Mouse (Mus musculus): ENCODE measurements around the gene Lrrc4. TPM values are rescaled to one million over a fixed set of nuclear protein-coding genes. Genes with fewer than 3 reads are reported as not detected.
A peak's percentile ranks its signal among the peaks of the same experiment; 100 is the strongest.

Gene Lrrc4
- total RNA-seq, 2 experiments from 2014 or later: 0.07 TPM; not detected in 1

DNA sequence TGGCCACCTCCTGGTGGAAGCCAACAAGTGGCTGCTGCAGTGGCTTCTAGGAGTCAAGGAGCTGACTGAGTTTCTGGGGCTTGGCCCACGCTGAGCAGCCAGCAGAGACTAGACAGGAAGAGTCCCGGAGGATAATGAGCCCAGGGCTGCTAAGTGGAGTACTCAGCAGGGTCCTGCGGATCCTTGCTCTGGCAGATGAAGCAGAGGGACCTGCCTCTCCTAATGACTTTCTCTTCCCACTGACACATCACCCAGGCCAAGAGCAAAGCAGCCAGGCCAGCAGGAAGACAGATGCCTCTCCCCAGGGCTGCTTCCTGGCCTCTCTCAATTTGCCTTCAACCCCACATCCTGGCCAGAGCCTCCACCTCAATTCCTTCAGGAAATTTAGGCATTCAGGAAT is 23.9 kb upstream of the Lrrc4 start:
- no peak for ATAC-seq (ENCODE audit: poor library complexity, severe bottlenecking)

DNA sequence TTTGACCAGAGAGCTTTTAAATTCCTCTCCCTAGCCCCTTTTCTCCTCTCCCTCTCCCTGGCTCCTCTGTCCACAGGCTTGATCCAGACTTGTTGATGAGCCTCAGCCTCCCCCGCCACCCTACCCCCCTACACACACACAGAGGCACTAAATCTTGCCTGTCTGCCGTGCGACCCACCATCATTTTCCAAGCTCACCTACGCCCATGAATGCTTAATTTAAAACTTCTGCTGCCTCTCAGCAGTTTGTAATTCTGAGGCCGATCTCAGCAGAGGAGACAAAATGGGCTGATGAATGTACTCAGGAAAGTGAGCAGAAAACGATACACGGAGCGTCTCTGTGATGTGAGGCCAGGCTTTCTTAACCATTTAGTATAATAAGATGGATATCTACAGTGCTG is 23.1 kb upstream of the Lrrc4 start:
- ATAC-seq (ENCODE audit: poor library complexity, severe bottlenecking): no peak

DNA sequence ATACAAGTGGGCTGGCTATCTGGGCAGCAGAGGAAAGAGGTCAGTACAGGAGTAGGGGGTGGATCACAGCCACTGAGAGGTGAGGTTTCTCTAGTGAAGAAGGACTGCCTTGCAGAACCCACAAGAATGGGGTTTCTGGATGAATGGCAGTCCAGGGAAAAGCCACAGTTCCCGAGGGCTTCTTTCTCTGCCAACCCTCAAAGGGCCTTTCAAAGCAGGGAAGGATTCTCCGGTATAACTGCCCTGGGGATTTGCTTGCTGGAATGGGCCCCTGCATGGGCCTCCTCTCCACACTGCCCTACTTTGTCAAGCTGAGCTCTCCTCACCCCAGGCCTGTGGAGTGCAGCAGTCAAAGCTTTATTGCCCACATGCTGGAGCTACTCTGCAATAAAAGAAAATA is 22.1 kb upstream of the Lrrc4 start:
- no peak for ATAC-seq (ENCODE audit: poor library complexity, severe bottlenecking)

DNA sequence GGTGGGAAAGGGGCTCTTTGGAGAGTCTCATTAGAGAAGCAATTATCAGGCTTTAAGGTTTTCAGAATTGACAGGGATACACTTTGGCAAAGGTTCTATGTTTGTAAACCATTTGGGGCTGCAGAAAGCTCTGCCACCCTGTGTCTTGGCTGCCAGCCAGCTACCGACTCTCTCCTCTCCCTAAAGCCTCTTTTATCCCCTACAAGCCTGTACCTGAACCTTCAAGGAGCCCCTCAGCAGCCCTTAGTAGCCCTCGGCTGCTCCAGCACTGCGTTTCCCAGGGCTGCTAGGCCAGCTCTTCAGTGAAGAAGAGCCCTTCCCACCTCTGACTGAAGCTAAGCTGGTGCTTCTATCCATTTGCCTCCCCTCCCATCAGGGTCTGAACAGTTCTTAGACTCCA is 21.6 kb upstream of the Lrrc4 start:
- no peak for ATAC-seq (ENCODE audit: poor library complexity, severe bottlenecking)

DNA sequence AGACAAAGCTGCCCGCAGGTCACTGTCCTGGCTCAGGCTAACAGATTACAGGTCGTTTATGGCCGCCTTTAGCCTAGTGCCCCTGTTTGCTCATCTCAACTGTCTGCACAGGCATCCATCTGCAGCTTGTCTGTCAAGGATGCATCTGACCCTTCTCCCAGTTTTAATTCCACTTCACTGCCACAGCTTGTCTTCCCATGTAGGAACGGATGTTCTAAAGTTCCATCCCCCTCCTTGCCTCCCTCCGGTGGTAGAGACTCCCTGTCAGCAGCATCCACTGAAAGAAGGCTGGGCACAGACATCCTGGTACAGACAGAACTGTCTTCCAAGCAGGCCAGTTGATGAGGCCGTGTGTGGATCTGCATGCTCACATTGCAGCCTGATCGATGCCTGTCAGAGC is 20.8 kb upstream of the Lrrc4 start:
- no peak for ATAC-seq (ENCODE audit: poor library complexity, severe bottlenecking)

DNA sequence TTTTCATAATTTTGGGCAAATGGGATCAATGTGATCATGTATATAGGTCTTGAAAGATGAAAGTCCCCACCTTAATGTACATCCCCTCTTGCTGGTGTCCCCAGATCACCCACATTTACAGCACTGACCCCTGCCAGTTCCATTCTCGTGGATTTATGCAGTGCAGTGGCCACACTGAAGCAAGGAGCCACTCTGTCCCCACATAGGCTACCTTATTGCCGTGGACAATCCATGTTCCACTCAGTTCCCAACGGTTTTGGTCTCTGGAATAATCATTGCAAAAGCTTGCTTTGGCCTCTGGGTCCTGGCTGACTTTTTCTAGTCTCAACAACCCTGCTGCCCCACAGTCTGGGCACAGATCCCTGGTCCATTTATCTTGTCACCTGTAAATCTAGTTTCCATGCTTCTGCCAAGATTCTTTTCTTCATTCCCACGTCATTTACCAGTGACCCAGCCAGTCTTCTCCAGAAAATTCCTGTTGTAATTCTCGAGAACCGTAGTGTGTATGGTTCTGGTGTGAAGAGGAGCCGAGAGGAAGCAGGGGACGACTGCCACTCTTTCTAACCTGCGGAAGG is 18.9 kb upstream of the Lrrc4 start:
- no peak for ATAC-seq (ENCODE audit: poor library complexity, severe bottlenecking)

DNA sequence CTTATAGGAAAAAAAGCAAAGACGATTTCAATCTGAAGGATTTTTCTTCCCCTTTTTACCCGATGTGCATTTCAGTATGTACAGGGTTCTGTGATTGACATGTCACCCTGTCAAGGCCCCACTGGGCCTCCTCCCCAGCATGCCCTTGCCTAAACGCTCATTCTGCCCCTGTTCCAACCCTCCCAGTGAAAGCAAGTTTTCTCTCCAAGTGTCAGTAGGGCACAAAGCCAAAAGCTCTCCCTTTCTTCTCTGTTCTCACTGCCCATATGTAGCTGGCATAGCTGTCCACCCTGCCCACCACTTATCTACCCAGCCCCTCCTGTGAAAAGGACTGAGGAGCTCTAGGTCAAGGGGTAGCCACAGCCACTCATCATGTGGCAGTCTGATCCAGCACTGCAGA is 17.8 kb upstream of the Lrrc4 start:
- no peak for ATAC-seq (ENCODE audit: poor library complexity, severe bottlenecking)

DNA sequence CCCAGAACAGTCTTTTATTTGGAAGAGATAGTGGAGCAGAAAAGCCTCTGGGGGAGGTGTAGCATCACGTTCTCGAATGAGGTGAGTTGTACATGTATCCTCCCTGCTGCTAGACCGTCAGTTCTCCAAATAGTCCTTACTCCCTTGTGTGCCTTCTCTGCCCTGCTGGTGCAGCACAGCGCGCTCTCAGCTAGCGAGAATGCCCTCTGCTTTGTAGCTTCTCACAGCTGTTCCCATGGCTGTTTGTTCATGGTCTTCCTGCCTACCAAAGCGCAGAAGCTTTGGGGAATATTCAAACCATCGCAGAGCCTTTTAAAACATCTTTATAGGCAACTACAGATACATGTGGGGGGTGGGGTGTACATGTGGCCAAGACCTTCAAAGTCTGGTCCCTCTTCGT is 17.3 kb upstream of the Lrrc4 start:
- ATAC-seq (ENCODE audit: poor library complexity, severe bottlenecking): no peak

DNA sequence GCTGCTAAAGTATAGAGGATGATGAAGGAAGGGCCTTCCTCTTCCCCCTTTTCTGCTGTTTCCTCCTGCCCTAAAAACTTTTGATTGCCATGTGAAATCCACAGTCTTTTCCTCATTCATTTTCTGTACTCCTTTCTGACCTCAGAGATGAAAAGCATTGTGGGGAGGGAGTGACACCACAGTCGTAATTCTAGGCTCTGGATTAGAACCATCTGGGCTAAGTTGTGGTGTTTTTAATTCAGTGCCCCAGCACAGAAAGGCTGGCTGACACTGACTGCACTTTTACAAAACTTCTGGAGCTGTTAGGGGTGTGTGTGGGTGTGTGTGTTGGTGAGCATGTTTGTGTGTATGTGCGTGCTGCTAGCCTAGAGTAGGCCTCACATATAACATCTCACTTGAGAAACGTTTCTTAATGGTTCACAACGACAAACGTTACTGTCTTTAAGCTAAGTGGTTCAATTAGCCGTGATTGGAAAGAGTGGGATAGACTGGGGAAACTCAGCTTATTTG is 16.8 kb upstream of the Lrrc4 start:
- no peak for ATAC-seq (ENCODE audit: poor library complexity, severe bottlenecking)

DNA sequence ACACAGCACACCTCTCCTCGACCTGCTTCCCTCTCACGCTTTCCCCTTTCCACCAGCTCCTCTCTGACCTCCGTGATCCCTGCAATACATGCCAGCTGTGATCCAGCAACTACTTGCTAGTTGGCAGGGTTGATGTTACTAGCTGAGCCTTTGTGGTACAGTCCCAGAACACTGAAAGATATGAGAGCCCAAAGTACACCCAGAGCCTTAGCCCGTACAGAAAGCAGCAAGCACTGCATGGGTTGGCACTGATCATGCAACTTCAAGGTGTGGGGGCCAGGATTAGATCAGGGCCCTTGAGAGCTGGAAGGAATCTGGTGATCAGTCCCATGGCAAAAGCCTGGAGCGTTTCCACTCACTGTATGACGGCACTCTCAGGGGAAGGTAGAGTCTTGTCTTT is 16.1 kb upstream of the Lrrc4 start:
- no peak for ATAC-seq (ENCODE audit: poor library complexity, severe bottlenecking)

DNA sequence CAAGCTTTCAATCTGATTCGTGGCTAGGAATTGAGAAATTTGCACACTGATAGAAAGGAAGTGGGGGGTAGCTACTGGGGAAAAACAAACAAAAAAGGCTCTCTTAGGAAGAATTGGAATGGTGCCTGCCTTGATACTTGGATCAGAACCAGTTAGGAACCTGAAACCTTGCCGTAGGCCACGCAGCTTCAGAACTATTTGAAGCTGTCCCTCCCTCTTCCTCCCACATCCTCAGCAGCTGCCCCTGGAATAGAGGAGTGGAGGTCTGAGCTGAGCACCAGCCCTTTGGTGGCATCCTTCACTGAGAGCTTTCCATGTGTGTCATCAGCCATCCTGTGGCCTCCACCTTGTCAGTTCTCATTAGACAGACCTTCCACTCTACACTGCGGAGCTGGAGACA is 14.1 kb upstream of the Lrrc4 start:
- no peak for ATAC-seq (ENCODE audit: poor library complexity, severe bottlenecking)

DNA sequence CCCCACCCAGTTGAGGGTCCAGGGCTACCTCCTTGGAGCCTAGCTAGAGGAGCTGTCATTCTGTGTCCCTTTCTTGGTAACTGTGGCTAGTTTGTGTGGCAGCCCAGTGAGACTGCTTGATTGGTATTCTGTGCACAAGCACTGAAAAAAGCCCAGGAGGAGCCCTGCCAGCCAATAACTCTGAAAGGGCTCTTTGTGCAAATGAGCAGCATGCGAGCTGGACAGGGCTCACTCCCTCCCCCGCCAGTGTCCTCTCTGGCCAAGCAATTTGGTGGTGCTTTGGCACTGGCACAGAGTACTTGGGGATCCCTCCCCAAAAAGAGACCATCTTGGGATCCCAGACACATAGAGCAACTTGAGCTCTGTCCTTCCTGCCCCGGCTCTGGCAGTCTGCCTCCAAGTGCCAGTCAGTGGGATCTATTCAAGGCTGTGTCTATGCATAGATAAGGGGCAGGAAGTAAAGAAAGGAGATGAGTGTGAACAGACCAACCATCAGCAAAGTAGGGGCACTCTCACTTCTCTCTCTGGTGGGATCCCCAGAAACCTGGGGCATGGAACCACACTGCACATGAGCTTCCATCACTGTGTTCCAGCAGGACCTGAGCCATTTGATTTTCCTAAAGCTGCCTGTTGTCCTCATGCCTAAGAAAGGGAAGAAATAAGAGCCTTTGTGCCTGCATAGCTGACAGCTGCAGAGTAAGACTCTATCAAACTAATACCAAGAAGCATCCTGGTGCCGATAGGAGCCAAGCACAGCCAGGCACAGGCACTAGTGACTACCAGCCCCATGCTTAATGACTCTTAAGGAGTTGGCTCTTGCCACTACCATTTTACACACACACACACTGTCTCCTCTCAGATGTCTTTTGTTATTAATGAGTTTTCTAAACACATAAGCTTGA is 11.1 kb upstream of the Lrrc4 start:
- ATAC-seq (ENCODE audit: poor library complexity, severe bottlenecking): no peak

DNA sequence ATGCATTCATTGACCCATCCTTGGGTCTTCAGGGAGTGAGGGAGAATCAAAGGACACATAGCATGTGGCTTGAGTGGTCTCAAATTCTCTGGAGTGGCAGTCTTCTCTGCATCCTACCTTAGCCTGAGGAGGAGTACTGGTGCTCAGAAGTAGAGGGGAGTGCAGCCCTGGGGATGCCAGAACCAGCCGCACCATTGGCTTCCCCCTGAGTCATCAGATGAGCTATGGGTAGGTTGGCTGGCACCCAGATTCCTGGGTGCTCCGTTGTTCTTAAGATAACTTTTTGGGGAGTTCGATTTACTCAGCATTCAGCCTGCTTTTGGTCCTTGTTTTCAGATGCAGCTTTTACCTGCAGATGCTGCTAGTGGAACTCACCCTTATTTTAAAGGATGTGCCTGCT is 10.0 kb upstream of the Lrrc4 start:
- no peak for ATAC-seq (ENCODE audit: poor library complexity, severe bottlenecking)

DNA sequence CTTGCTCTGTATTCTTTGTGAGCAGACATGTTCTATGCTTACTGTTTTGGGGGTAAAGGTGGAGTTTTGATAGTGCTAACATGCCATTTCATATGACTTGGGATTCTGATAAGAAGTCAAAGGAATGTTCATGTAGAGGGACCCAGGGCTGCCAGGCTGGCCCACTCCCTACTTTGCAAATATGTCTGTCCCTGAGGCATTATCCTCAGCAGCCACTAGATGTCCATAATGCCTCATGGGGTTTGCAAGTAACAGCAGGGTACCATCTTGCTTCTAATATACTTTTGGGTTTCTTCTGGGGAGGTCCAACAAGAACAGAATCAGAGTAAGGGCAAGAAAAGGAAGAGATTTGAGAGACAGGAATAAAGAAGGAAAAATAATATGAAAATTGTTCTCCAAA is 5.1 kb upstream of the Lrrc4 start:
- no peak for ATAC-seq (ENCODE audit: poor library complexity, severe bottlenecking)

DNA sequence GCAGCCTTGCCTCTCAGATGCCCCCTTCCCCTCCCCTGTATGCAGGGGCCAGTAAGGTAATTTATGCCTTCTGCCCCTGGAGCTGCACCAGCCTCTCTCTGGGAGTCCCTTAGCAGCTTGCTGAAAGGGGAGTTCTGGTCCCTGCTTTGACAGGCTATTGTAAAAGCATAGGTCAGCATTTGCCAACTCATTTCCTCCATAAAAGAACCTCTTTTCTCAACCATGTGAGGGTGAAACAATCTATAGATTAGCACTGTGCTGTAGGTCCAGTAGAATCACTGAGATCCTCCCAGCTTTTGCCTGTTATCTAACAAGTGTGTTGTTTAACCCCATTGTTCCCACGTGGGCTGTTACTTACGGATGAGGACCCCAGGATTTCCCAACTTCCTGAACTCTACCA is 2.5 kb upstream of the Lrrc4 start:
- ATAC-seq (ENCODE audit: poor library complexity, severe bottlenecking): no peak

DNA sequence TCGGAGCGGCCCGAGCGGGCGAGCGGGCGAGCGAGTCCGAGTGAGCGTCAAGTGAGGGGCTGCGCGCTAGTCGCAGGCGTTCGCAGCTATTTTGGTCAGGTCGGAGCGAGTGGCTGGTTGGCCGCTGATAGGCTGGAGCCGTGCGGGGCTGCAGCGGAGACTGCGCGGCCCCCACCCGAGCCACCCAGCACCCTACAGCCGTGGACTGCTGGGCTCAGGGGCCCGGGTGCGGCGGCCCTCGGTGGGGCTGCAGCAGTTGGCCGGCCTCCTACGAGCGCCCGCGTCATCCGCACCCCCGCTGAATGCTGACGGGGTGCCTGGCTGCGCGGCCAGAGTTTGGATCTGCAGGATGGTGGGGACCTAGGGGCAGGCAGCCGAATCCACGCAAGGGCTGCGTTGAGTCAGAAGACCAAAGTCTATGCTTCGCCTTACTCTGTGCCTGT is 1.9 kb upstream of the Lrrc4 start:
- ATAC-seq (ENCODE audit: poor library complexity, severe bottlenecking): no peak

DNA sequence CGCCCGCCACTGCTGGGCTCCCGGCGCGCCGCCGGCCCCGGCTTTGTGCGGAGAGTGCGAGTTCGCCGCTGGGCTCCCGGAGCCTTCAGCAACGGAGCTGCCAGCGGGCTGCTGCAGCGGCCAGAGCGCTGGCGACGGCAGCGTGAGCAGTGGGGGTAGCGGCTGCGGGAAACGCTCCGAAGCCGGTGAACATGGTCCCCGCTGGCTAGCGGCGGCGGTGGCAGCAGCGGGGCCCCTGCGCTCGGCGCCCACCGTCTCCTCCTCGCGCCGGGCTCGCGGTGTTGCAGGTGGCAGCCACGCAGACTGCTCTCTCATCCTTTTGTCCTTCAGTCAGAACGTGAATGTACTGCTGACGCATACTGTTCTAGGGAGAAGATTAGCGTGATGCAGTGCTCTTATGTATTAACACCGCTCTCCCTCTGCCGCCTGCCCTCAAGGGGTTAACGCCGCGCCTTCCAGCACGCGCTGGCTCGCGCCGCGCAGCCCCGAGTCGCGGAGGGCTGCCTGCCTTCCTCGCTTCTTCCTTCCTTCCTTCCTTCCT is 1.3 kb upstream of the Lrrc4 start:
- ATAC-seq (ENCODE audit: poor library complexity, severe bottlenecking): peak; percentile 22; the same call in 1 of the 2 replicates

DNA sequence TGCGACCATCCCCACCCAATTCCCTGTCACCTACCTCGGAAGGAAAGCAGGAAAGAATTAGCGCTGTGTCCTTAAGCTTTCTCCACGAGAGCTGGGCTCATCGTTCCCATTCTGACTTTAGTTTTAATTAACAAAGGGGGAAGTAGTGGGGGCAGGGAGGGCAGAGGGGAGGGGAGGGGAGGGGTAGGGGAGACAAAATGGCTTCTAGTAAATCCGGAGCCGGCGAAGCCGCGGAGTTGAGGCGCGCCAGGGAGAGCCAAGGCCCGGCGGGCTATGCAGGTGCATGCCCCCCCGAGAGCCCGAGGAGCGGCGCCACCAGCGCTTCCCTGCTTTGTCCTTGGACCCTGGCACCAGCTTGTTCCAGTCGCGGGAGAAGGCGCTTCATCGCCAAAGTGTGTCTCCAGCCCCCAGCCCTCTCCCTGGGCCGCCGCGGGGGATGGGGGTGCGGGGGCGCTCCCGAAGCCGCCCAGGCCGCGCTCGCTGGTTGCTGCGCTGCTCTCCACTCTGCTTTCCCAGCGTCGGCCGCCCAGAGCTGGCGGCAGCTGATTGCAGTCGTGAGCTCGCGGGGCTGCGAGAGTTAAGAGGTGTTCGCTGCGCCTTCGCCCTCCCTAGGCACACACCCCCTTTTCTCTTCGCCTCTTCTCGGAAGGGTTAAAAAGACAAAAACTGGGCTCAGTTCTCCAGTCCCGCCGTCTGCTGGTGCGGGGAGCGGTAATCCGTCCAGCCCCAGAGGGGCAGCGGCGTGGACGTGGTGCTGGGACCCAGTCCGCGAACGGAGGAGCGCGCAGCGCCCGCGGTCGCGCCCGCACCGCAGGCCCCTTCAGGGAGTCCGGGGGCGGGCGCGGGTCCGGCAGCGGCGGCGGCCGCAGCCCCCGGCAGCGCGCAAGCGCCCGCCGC is 555 bp upstream of the Lrrc4 start:
- peak; percentile 19 for ATAC-seq (ENCODE audit: poor library complexity, severe bottlenecking)

DNA sequence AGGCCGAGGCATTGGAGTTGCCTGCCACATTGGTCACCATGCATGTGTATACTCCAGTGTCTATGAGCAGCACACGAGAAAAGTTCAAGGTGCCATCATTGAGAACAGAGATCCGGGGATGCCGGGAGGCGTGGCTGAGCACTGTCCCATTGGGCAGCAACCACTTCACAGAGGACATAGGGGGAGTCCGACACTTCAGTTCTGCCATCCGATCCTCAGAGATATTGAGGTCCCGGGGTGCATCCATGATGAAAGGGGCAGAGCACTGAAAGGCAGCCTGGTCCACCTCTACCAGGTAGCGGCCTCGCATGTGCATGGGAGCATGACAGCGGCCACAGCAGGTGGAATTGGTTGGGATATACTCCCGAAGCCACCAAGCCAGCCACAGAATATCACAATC is 1.2 kb downstream of the Lrrc4 start:
- ATAC-seq (ENCODE audit: poor library complexity, severe bottlenecking): no peak

DNA sequence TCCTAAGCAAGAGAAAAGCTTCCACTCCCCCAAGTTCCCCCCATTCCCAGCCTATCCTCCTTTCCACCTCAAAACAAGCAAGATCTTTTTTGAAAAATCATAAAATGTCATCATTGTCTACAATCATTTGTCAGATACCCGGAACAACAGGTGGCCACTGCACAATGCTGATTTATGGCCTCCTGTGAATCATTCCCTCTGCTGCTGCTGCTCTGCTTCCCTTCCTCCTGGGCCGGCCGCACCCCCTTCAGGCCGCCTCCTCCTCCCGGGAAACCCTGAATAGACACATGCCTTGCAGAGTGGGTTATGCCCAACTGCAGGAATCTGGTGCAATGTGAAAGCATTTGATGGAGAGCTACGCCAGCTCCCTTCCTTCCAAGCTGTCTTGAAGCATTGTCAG is 3.0 kb downstream of the Lrrc4 start:
- ATAC-seq (ENCODE audit: poor library complexity, severe bottlenecking): no peak

DNA sequence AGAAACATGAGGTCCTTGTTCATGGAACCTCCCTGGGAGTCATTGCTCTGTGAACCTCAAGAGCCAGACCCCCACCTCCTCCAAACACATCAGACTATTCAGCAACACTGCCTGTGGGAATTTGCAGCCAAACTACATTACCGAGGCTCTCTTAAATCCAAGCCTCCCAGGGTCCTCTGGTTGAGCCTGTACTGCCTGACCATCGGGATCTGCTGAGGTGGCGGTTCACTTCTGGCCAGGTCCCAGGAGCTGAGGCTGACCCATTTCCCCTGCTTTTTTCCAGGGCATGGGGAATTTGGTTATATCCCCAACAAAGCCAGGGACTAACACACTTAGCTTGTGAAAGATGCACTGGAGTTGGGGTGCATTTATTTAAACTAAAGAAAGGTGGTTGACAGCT is 4.0 kb downstream of the Lrrc4 start:
- no peak for ATAC-seq (ENCODE audit: poor library complexity, severe bottlenecking)

Data from megakaryocyte, adult 5-6 weeks (primary cell).